Mouse (Mus musculus): ENCODE measurements around the gene Gm26558.

DNA sequence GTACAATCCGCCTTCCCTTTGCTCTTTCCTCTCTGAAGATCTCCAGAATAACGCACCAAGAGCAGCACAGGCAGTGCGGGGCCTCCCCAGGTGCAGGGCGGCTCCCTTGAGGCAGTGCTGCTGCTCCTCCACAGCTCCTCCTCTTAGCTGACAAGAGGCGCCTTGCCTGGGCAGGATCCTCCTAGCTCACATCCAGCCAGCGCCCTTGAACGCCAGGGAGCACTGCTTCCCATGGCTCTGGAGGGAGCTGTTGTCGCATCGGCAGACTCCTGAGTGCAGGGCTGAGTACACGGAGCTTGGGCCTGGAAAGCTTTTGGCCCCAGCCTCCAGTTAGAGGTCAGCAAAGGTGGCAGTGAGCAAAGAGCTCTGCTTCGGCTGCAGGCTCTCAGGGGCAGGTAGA lies 28.3 kb upstream of the Gm26558 start:
- TF ChIP-seq NANOG (IDR thresholded peaks at IDR 0.05; ENCODE audit: borderline replicate concordance, low read length), result no peak
- no peak for TF ChIP-seq CTCF (conservative IDR thresholded peaks at IDR 0.05; ENCODE audit: low read length)

Data from E14TG2a.4 (cell line).